Comparison of ENCODE assay signal across 11 mouse cellular contexts in genomic region chr5:130950421-130950820, GRCm38 (mm10).
DNase-seq lines count a peak whose midpoint lies in the region; ATAC-seq and TF ChIP-seq lines count a peak whose summit lies in the region.
"Had no signal": no experiment of that assay in that cellular context is flagged by ENCODE, and none has a peak within 500 bp of the region (broad histone marks: within the 10 kb centered on the region; RNA-seq: fewer than 3 reads in every experiment).

No protein-coding gene starts in this region.

- H3K4me3 ChIP-seq in kidney, embryonic 14.5 days (ENCODE audit: low read length), result no peak overlapping the region
- H3K4me3 ChIP-seq in limb, embryonic 10.5 days, result no peak overlapping the region

- peak overlapping the region; percentile 59; the same call in 1 of the 2 replicates for H3K27ac ChIP-seq in kidney, embryonic 14.5 days (ENCODE audit: low read depth, low read length)
- peak overlapping the region; percentile 61 for H3K27ac ChIP-seq in limb, embryonic 10.5 days

- no peaks in the 10 kb centered on the region for H3K4me1 ChIP-seq in kidney, embryonic 14.5 days (ENCODE audit: control insufficient read depth, insufficient read depth, low read length)
- peaks cover 13% of the 10 kb centered on the region for H3K4me1 ChIP-seq in limb, embryonic 10.5 days

- DNase-seq in kidney, adult 11 months, result no peak
- DNase-seq in ZHBTc4 (ENCODE audit: low read depth, low spot score), result peak; percentile 11
- peak; percentile 60 for DNase-seq in brain, embryonic 14.5 days (ENCODE audit: low read depth)
- DNase-seq in limb, embryonic 10.5 days (ENCODE audit: low spot score), result no peak
- DNase-seq in cerebellum, adult 8-10 months, result no peak
- no peak for DNase-seq in c-Kit-positive CD71-positive TER-119-positive erythroid progenitor cells, embryonic 14.5 days (ENCODE audit: low spot score)
- no peak for DNase-seq in urinary bladder, postnatal 4 days (ENCODE audit: low spot score in 2 of 2)
- DNase-seq: spleen, adult 18-20 months; thymus, postnatal 14 days had no signal

- no peaks in the 10 kb centered on the region for H3K36me3 ChIP-seq in kidney, embryonic 14.5 days (ENCODE audit: control insufficient read depth, insufficient read depth, low read length)
- no peaks in the 10 kb centered on the region for H3K36me3 ChIP-seq in limb, embryonic 10.5 days

- 38% methylated on average over 4 of the region's 4 CpGs for WGBS in kidney, embryonic 14.5 days
- 23% methylated on average over 4 of the region's 4 CpGs for WGBS in limb, embryonic 10.5 days

- no peak overlapping the region for H3K4me2 ChIP-seq in kidney, embryonic 14.5 days (replicated peaks; ENCODE audit: low read depth, low read length)

- no peak for TF ChIP-seq POLR2A in brain, embryonic 14.5 days (IDR thresholded peaks at IDR 0.05; ENCODE audit: borderline replicate concordance, extremely low read depth, insufficient read depth, insufficient read length, poor library complexity, severe bottlenecking)

- no peak for TF ChIP-seq CTCF in brain, embryonic 14.5 days (IDR thresholded peaks at IDR 0.05; ENCODE audit: borderline replicate concordance, extremely low read depth, insufficient read depth, insufficient read length)

- no peak for ATAC-seq in kidney, embryonic 14.5 days (ENCODE audit: low FRiP score, low TSS enrichment)

- H3K9me3 ChIP-seq in kidney, embryonic 14.5 days (ENCODE audit: control insufficient read depth, low read length), result peaks cover 7% of the 10 kb centered on the region
- peaks cover 2% of the 10 kb centered on the region; the same call in 1 of the 2 replicates for H3K9me3 ChIP-seq in limb, embryonic 10.5 days (replicated peaks)

- no peak overlapping the region for H3K9ac ChIP-seq in kidney, embryonic 14.5 days (ENCODE audit: low read depth, low read length)

- H3K27me3 ChIP-seq in kidney, embryonic 14.5 days (ENCODE audit: control insufficient read depth, insufficient read depth, low read length), result no peaks in the 10 kb centered on the region
- H3K27me3 ChIP-seq in limb, embryonic 10.5 days (ENCODE audit: low read depth, poor library complexity, severe bottlenecking), result no peaks in the 10 kb centered on the region
- H3K27me3 ChIP-seq: CH12.LX had no signal

Comparison
In these comparisons a context has a peak if more than half of its experiments do, and no peak if none do; other contexts are left out.
1. DNase-seq: peak in ZHBTc4 (single experiment) and brain, embryonic 14.5 days (single experiment); none in kidney, adult 11 months (single experiment), limb, embryonic 10.5 days (single experiment), cerebellum, adult 8-10 months (single experiment), c-Kit-positive CD71-positive TER-119-positive erythroid progenitor cells, embryonic 14.5 days (single experiment) and urinary bladder, postnatal 4 days (0 of 2).